Mouse (Mus musculus) heart, adult 2 months (tissue): ENCODE measurements around the gene Cdh16.
"Not testable (repeated sequence)": the region's sequence is repeated elsewhere in the genome, so short reads cannot be mapped to it uniquely, and the experiment has no call there.

Experiments used
- CTCF ChIP-seq: fragments of 200-600 bp; IDR thresholded peaks from 2 replicates; pipeline ENCODE4 v1.8.1; 2022; ENCODE audit warnings: antibody characterized with exemption, mild to moderate bottlenecking, moderate library complexity
- POLR2A ChIP-seq: fragments of 200-500 bp; IDR thresholded peaks from 2 replicates; pipeline ENCODE4 v1.6.1; 2011; ENCODE audit warnings: mild to moderate bottlenecking, low read depth, low read length, control low read depth; ENCODE audit not compliant: insufficient read depth

DNA sequence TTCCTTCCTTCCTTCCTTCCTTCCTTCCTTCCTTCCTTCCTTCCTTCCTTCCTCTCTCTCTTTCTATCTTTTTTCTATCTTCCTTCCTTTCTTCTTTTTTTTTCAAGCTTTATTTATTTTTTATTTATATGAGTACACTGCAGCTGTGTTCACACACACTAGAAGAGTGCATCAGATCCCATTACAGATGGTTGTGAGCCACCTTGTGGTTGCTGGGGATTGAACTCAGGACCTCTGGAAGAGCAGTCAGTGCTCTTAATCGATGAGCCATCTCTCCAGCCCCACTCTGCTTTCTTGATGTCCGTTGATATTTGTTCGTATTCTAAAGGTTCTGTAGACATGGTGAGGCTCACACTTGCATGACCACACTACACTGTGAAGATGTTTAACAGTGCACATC lies 20.0 kb upstream of the Cdh16 start:
- TF ChIP-seq CTCF: peak; percentile 59
- not testable (repeated sequence) for TF ChIP-seq POLR2A
